Mouse (Mus musculus): ENCODE results near the gene Kat5. TPM values are rescaled to one million over a fixed set of nuclear protein-coding genes. Genes with fewer than 3 reads are reported as not detected.
A peak's percentile ranks its signal among the peaks of the same experiment; 100 is the strongest.

Gene Kat5
- 43.3 and 45.2 TPM in 2 replicates for polyA plus RNA-seq (2015; fragmentation: Nextera tagmentation; extraction: Ambion mirVana)

- H3K4me2 ChIP-seq (ENCODE audit: low read depth, low read length) = peak within 1 kb of the TSS; percentile 83
- peaks cover 17% of the 10 kb centered on the region for H3K36me3 ChIP-seq (ENCODE audit: control insufficient read depth, insufficient read depth, low read length)
- H3K4me1 ChIP-seq (ENCODE audit: control insufficient read depth, insufficient read depth, low read length) = peaks cover 16% of the 10 kb centered on the region
- peak within 1 kb of the TSS; percentile 90 for H3K9ac ChIP-seq (ENCODE audit: low read length)
- H3K27me3 ChIP-seq (ENCODE audit: control insufficient read depth, insufficient read depth, low read length) = no peaks in the 10 kb centered on the region; the same call in 1 of the 2 replicates
- H3K4me3 ChIP-seq (replicated peaks; ENCODE audit: low read length) = peak within 1 kb of the TSS; percentile 79
- ATAC-seq (ENCODE audit: insufficient read depth, low FRiP score) = peak; percentile 94
- WGBS = under 1% methylated on average over 53 of the region's 55 CpGs
- H3K27ac ChIP-seq (ENCODE audit: low read length) = peak within 1 kb of the TSS; percentile 98
- no peaks in the 10 kb centered on the region for H3K9me3 ChIP-seq (replicated peaks; ENCODE audit: control insufficient read depth, low read length)
Measured at GRCm38 (mm10) chr19:5609547-5610404, at the start of gene Kat5. TSS of gene Kat5 (minus strand) at chr19:5610237.

DNA sequence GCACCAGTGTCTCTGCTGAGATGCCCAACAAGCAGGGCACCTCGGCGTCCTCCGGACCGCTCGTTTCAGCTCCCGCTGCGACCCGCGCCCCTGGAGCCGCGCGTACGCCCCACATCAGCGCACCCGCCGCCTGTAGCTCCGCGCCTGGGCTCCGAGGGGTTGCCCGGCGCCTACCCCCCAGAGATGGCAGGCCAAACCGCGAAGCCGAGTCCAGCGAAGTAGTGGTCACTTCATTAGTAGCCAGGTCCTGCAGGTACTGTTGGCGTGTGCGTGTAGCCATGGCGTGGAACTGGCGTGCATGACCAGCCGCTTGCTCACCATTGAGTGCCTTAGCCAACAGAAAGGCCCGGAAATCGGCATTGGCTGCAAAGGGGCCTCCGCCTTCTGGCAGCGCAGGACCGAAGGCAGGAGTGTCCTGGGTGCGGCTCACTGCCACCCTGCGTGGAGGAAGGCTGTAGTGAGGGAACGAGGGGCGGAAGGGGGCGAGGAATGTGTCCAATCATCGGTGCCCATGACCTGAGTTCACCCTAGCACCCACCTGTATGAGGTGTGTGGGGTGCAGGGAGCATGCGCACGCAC, 44.8 kb upstream of the Kat5 start:
- WGBS = 26% methylated on average over 43 of the region's 43 CpGs
- Histone ChIP-seq H3K9me3 (replicated peaks; ENCODE audit: control insufficient read depth, low read length) (no peaks in the 10 kb centered on the region), H3K27ac (ENCODE audit: low read length) (no peak overlapping the region), H3K9ac (ENCODE audit: low read length) (peak overlapping the region; percentile 51), H3K4me1 (ENCODE audit: control insufficient read depth, insufficient read depth, low read length) (peaks cover 10% of the 10 kb centered on the region), H3K4me3 (replicated peaks; ENCODE audit: low read length) (peak overlapping the region; percentile 42), H3K27me3 (ENCODE audit: control insufficient read depth, insufficient read depth, low read length) (0 out of 2 replicates have a peak, but pooled peaks cover 6% of the 10 kb centered on the region), H3K4me2 (ENCODE audit: low read depth, low read length) (peak overlapping the region; percentile 68), H3K36me3 (ENCODE audit: control insufficient read depth, insufficient read depth, low read length) (peaks cover 13% of the 10 kb centered on the region; the same call in 1 of the 2 replicates)
- ATAC-seq (ENCODE audit: insufficient read depth, low FRiP score) = peak; percentile 12; the same call in 1 of the 2 replicates

GRCm38 (mm10) chr19:5653969-5654719, 44.1 kb upstream of the Kat5 start:
- H3K4me2 ChIP-seq (ENCODE audit: low read depth, low read length) = peak overlapping the region; percentile 68
- peak; percentile 85 for ATAC-seq (ENCODE audit: insufficient read depth, low FRiP score)
- H3K27me3 ChIP-seq (ENCODE audit: control insufficient read depth, insufficient read depth, low read length) = 0 out of 2 replicates have a peak, but pooled peaks cover 6% of the 10 kb centered on the region
- peak overlapping the region; percentile 42 for H3K4me3 ChIP-seq (replicated peaks; ENCODE audit: low read length)
- H3K27ac ChIP-seq (ENCODE audit: low read length) = no peak overlapping the region
- peaks cover 14% of the 10 kb centered on the region for H3K4me1 ChIP-seq (ENCODE audit: control insufficient read depth, insufficient read depth, low read length)
- WGBS = 20% methylated on average over 62 of the region's 62 CpGs
- H3K36me3 ChIP-seq (ENCODE audit: control insufficient read depth, insufficient read depth, low read length) = peaks cover 13% of the 10 kb centered on the region; the same call in 1 of the 2 replicates
- no peaks in the 10 kb centered on the region for H3K9me3 ChIP-seq (replicated peaks; ENCODE audit: control insufficient read depth, low read length)
- H3K9ac ChIP-seq (ENCODE audit: low read length) = peak overlapping the region; percentile 51

- Histone ChIP-seq H3K4me3 (replicated peaks; ENCODE audit: low read length) (no peak overlapping the region), H3K9ac (ENCODE audit: low read length) (no peak overlapping the region), H3K4me1 (ENCODE audit: control insufficient read depth, insufficient read depth, low read length) (peaks cover 19% of the 10 kb centered on the region), H3K4me2 (ENCODE audit: low read depth, low read length) (no peak overlapping the region), H3K27me3 (ENCODE audit: control insufficient read depth, insufficient read depth, low read length) (0 out of 2 replicates have a peak, but pooled peaks cover 6% of the 10 kb centered on the region), H3K27ac (ENCODE audit: low read length) (no peak overlapping the region), H3K9me3 (replicated peaks; ENCODE audit: control insufficient read depth, low read length) (no peaks in the 10 kb centered on the region), H3K36me3 (ENCODE audit: control insufficient read depth, insufficient read depth, low read length) (peaks cover 14% of the 10 kb centered on the region; the same call in 1 of the 2 replicates)
- 89% methylated on average over 6 of the region's 6 CpGs for WGBS
- ATAC-seq (ENCODE audit: insufficient read depth, low FRiP score) = no peak
Measured at GRCm38 (mm10) chr19:5652570-5652969, 42.5 kb upstream of the Kat5 start.

DNA sequence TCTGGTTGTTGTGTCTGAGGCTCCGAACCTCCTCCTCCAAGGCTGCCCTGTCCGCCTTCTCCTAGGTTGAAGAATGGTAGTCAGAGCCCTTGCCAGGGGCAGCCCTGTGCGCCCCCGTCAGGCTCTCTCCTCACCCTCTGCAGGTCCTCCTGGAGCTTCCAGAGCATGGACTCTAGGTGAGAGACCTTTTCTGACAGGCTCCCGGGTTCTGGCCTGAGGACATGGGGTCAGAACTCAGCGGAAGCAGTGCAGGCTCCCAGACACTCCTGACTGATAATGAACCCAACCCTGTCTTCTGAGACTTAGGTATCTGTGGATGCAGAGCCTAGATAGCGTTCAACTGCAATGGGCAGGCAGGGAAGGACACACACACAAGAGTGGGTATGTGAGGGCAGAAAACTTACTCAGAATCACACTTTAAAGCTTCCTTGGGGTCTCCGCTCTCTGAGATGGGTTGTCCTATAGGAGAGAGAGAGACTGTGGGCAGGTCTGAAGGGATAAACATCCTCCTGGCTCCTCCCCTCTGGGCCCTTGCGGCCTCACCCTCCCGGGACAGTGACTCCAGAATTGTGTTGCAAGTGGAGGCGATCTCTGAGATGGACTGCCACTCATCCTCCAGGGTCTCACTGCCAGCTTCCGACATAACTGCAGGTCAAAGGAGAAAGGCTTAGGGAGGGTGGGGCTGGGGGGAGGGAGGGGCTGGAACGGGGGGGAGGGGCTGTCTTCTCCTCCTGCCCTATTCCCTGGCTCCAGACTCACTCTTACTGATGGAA, 41.7 kb upstream of the Kat5 start:
- WGBS = 65% methylated on average over 13 of the region's 13 CpGs
- ATAC-seq (ENCODE audit: insufficient read depth, low FRiP score) = no peak
- no peaks in the 10 kb centered on the region for H3K9me3 ChIP-seq (replicated peaks; ENCODE audit: control insufficient read depth, low read length)
- no peak overlapping the region for H3K4me3 ChIP-seq (replicated peaks; ENCODE audit: low read length)
- peaks cover 22% of the 10 kb centered on the region for H3K36me3 ChIP-seq (ENCODE audit: control insufficient read depth, insufficient read depth, low read length)
- no peak overlapping the region for H3K4me2 ChIP-seq (ENCODE audit: low read depth, low read length)
- H3K27me3 ChIP-seq (ENCODE audit: control insufficient read depth, insufficient read depth, low read length) = 0 out of 2 replicates have a peak, but pooled peaks cover 6% of the 10 kb centered on the region
- peaks cover 19% of the 10 kb centered on the region for H3K4me1 ChIP-seq (ENCODE audit: control insufficient read depth, insufficient read depth, low read length)
- H3K9ac ChIP-seq (ENCODE audit: low read length) = no peak overlapping the region
- no peak overlapping the region for H3K27ac ChIP-seq (ENCODE audit: low read length)

- peaks cover 12% of the 10 kb centered on the region for H3K4me1 ChIP-seq (ENCODE audit: control insufficient read depth, insufficient read depth, low read length)
- WGBS = 58% methylated on average over 6 of the region's 6 CpGs
- peak overlapping the region; percentile 60 for H3K4me2 ChIP-seq (ENCODE audit: low read depth, low read length)
- H3K4me3 ChIP-seq (replicated peaks; ENCODE audit: low read length) = peak overlapping the region; percentile 39
- peak overlapping the region; percentile 84 for H3K27ac ChIP-seq (ENCODE audit: low read length)
- H3K27me3 ChIP-seq (ENCODE audit: control insufficient read depth, insufficient read depth, low read length) = no peaks in the 10 kb centered on the region
- no peak for ATAC-seq (ENCODE audit: insufficient read depth, low FRiP score)
- H3K9me3 ChIP-seq (replicated peaks; ENCODE audit: control insufficient read depth, low read length) = no peaks in the 10 kb centered on the region
- H3K9ac ChIP-seq (ENCODE audit: low read length) = peak overlapping the region; percentile 61
- peaks cover 32% of the 10 kb centered on the region for H3K36me3 ChIP-seq (ENCODE audit: control insufficient read depth, insufficient read depth, low read length)
Measured at GRCm38 (mm10) chr19:5649298-5649741, 39.3 kb upstream of the Kat5 start.

GRCm38 (mm10) chr19:5648401-5649297, 38.6 kb upstream of the Kat5 start:
- Histone ChIP-seq H3K9me3 (replicated peaks; ENCODE audit: control insufficient read depth, low read length) (no peaks in the 10 kb centered on the region), H3K4me2 (ENCODE audit: low read depth, low read length) (peak overlapping the region; percentile 60), H3K27me3 (ENCODE audit: control insufficient read depth, insufficient read depth, low read length) (no peaks in the 10 kb centered on the region), H3K4me3 (replicated peaks; ENCODE audit: low read length) (peak overlapping the region; percentile 39), H3K4me1 (ENCODE audit: control insufficient read depth, insufficient read depth, low read length) (peaks cover 10% of the 10 kb centered on the region), H3K9ac (ENCODE audit: low read length) (peak overlapping the region; percentile 61), H3K27ac (ENCODE audit: low read length) (peak overlapping the region; percentile 84), H3K36me3 (ENCODE audit: control insufficient read depth, insufficient read depth, low read length) (peaks cover 34% of the 10 kb centered on the region)
- peak; percentile 93 for ATAC-seq (ENCODE audit: insufficient read depth, low FRiP score)
- WGBS = 7% methylated on average over 26 of the region's 26 CpGs

Data from stomach, embryonic 16.5 days (tissue).